Mouse (Mus musculus): ENCODE measurements at regions not wholly inside any gene's neighbourhood (a gene's known extent, or its start where the extent isn't known, plus 50 kb on each side); places are given as distances from the start of the nearest gene placed in this dataset.

DNA sequence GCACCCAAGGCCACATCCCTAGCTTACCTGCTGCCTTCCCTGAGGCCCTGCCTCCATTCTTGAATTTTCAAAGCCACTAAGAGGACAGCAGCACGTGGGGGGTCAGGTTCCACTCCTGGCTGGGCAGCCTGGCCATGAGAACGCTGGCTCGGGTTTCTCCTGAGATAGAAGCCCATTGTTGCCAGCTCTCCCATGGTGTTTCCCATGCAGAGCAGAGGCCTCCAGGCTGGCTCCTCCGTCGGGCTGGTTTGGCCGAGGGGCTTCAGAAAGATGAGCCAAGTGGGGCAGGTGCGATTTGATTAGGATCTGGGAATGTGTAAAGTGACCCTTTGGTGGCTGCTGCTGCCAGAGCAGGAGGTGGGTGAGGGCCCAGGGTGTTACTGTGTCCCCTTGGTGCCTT lies 87.8 kb upstream of the Otos start:
- H3K27me3 ChIP-seq (ENCODE audit: control insufficient read depth, insufficient read depth, low read depth, low read length), result no peaks in the 10 kb centered on the region; the same call in 1 of the 2 replicates

DNA sequence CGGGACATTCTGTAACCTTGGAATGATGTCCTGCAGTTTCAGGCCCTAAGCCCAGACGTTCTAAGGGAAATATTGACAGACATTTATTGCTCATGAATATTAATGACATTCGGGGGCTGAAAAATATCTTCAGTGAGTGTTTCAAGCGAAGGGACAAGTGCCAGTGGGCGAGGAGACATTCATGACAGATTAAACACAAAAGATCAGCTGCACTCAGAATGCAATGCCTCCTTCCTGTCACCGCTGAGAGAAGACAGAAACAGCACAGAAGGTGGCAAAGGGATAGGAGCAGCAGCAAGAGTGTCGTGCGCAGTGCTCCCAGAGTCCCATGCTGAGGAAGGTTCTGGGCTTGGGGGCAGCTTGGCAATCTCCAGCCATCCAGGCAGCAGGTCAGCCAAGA lies 85.1 kb upstream of the Otos start:
- H3K27me3 ChIP-seq (ENCODE audit: control insufficient read depth, insufficient read depth, low read depth, low read length), result no peaks in the 10 kb centered on the region; the same call in 1 of the 2 replicates
- H3K36me3 ChIP-seq (ENCODE audit: control insufficient read depth, insufficient read depth, low read length), result no peaks in the 10 kb centered on the region
- H3K4me3 ChIP-seq (ENCODE audit: low read length), result no peak overlapping the region
- no peak for ATAC-seq (ENCODE audit: low read depth)
- H3K9me3 ChIP-seq (ENCODE audit: control insufficient read depth, low read length), result no peaks in the 10 kb centered on the region
- H3K4me1 ChIP-seq (replicated peaks; ENCODE audit: control insufficient read depth, insufficient read depth, low read length), result no peaks in the 10 kb centered on the region
- WGBS, result 58% methylated on average over 8 of the region's 8 CpGs
- H3K9ac ChIP-seq (ENCODE audit: low read length), result no peak overlapping the region
- no peak overlapping the region for H3K4me2 ChIP-seq (ENCODE audit: low read depth, low read length)
- no peak overlapping the region for H3K27ac ChIP-seq (ENCODE audit: low read length)

More for the DNA sequence above, 87.8 kb upstream of the Otos start:
- Histone ChIP-seq H3K4me3 (ENCODE audit: low read length) (no peak overlapping the region), H3K36me3 (ENCODE audit: control insufficient read depth, insufficient read depth, low read length) (no peaks in the 10 kb centered on the region), H3K9ac (ENCODE audit: low read length) (no peak overlapping the region), H3K4me2 (ENCODE audit: low read depth, low read length) (no peak overlapping the region), H3K4me1 (replicated peaks; ENCODE audit: control insufficient read depth, insufficient read depth, low read length) (no peaks in the 10 kb centered on the region), H3K27ac (ENCODE audit: low read length) (no peak overlapping the region), H3K9me3 (ENCODE audit: control insufficient read depth, low read length) (no peaks in the 10 kb centered on the region)
- no peak for ATAC-seq (ENCODE audit: low read depth)
- 35% methylated on average over 7 of the region's 7 CpGs for WGBS

GRCm38 (mm10) chr1:92731353-92732282 lies 83.0 kb upstream of the Otos start:
- ATAC-seq (ENCODE audit: low read depth), result no peak
- Histone ChIP-seq H3K27me3 (ENCODE audit: control insufficient read depth, insufficient read depth, low read depth, low read length) (no peaks in the 10 kb centered on the region), H3K9me3 (ENCODE audit: control insufficient read depth, low read length) (no peaks in the 10 kb centered on the region), H3K27ac (ENCODE audit: low read length) (no peak overlapping the region), H3K4me1 (replicated peaks; ENCODE audit: control insufficient read depth, insufficient read depth, low read length) (no peaks in the 10 kb centered on the region), H3K4me2 (ENCODE audit: low read depth, low read length) (no peak overlapping the region), H3K9ac (ENCODE audit: low read length) (no peak overlapping the region), H3K4me3 (ENCODE audit: low read length) (no peak overlapping the region), H3K36me3 (ENCODE audit: control insufficient read depth, insufficient read depth, low read length) (no peaks in the 10 kb centered on the region)
- WGBS, result 74% methylated on average over 11 of the region's 11 CpGs

- 67% methylated on average over 6 of the region's 6 CpGs for WGBS
- no peak for ATAC-seq (ENCODE audit: low read depth)
- Histone ChIP-seq H3K9ac (ENCODE audit: low read length) (no peak overlapping the region), H3K4me1 (replicated peaks; ENCODE audit: control insufficient read depth, insufficient read depth, low read length) (no peaks in the 10 kb centered on the region), H3K4me2 (ENCODE audit: low read depth, low read length) (no peak overlapping the region), H3K36me3 (ENCODE audit: control insufficient read depth, insufficient read depth, low read length) (no peaks in the 10 kb centered on the region), H3K9me3 (ENCODE audit: control insufficient read depth, low read length) (no peaks in the 10 kb centered on the region), H3K27ac (ENCODE audit: low read length) (no peak overlapping the region), H3K27me3 (ENCODE audit: control insufficient read depth, insufficient read depth, low read depth, low read length) (no peaks in the 10 kb centered on the region), H3K4me3 (ENCODE audit: low read length) (no peak overlapping the region)
Observed at GRCm38 (mm10) chr1:92730576-92730975, 81.9 kb upstream of the Otos start.

DNA sequence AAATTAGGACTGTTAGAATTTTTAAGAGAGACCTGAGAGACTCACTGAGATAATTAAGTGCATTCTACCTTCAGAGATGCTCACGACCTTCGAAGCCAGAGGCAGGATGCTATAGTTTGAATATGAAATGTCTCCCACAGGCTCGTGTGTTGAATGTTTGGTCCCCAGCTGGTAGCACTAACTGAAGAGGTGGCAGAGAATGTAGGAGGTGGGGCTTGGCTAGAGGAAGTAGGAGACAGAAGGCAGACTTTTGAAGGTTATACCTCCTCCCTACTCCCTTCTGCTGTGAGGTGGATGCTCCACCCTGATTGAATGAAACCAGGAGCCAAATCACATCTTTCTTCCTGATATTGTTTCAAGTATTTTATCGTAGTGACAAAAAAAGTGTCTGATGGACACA lies 79.3 kb upstream of the Otos start:
- Histone ChIP-seq H3K9ac (ENCODE audit: low read length) (no peak overlapping the region), H3K4me1 (replicated peaks; ENCODE audit: control insufficient read depth, insufficient read depth, low read length) (no peaks in the 10 kb centered on the region), H3K4me3 (ENCODE audit: low read length) (no peak overlapping the region), H3K9me3 (ENCODE audit: control insufficient read depth, low read length) (no peaks in the 10 kb centered on the region), H3K27me3 (ENCODE audit: control insufficient read depth, insufficient read depth, low read depth, low read length) (no peaks in the 10 kb centered on the region), H3K4me2 (ENCODE audit: low read depth, low read length) (no peak overlapping the region), H3K27ac (ENCODE audit: low read length) (no peak overlapping the region), H3K36me3 (ENCODE audit: control insufficient read depth, insufficient read depth, low read length) (no peaks in the 10 kb centered on the region)
- WGBS, result 56% methylated on average over 4 of the region's 4 CpGs
- no peak for ATAC-seq (ENCODE audit: low read depth)

DNA sequence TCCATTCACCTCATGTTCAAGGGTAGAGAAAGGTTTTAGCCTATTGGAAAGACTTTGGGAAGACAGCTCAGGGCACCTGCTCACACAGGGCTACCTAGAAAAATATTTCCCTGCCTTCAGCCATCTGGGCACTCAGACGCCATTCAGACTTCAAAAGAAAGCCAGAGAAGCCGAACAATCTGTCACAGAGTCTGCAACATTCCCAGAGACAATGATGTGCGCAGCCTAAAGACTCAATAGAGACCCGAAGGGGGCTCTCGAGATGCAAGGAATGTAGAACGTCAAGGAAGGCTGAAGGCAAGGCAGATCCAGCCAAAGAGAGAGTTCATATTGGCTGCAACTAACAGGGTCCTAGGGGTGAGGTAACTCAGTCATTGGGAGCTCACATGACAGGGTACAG lies 78.7 kb upstream of the Otos start:
- H3K27me3 ChIP-seq (ENCODE audit: control insufficient read depth, insufficient read depth, low read depth, low read length), result no peaks in the 10 kb centered on the region
- no peak for ATAC-seq (ENCODE audit: low read depth)

DNA sequence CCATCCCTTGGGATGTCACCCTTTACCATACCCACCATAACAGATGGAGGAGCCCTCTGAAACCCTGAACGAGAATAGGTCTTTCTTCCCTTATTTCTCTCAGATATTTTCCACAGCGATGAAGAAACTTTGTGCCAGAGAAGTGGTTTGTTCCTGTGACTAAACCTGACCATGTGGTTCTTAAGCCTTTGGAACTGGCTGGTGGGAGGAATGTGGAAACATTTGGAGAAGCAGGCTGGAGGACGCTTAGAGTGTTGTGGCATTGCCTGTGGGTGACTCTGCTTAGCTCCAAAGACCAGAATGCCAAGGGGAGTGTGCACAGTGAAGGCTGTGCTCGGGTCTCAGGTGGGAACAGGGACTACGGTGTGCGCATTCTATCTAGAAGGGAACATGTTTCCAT lies 77.7 kb upstream of the Otos start:
- no peaks in the 10 kb centered on the region for H3K27me3 ChIP-seq (ENCODE audit: control insufficient read depth, insufficient read depth, low read depth, low read length)
- H3K4me3 ChIP-seq (ENCODE audit: low read length), result no peak overlapping the region
- no peak for ATAC-seq (ENCODE audit: low read depth)
- no peak overlapping the region for H3K4me2 ChIP-seq (ENCODE audit: low read depth, low read length)
- H3K4me1 ChIP-seq (replicated peaks; ENCODE audit: control insufficient read depth, insufficient read depth, low read length), result no peaks in the 10 kb centered on the region
- no peak overlapping the region for H3K9ac ChIP-seq (ENCODE audit: low read length)
- H3K9me3 ChIP-seq (ENCODE audit: control insufficient read depth, low read length), result no peaks in the 10 kb centered on the region
- H3K36me3 ChIP-seq (ENCODE audit: control insufficient read depth, insufficient read depth, low read length), result no peaks in the 10 kb centered on the region
- no peak overlapping the region for H3K27ac ChIP-seq (ENCODE audit: low read length)
- 71% methylated on average over 6 of the region's 6 CpGs for WGBS

More for the DNA sequence above, 78.7 kb upstream of the Otos start:
- Histone ChIP-seq H3K9me3 (ENCODE audit: control insufficient read depth, low read length) (no peaks in the 10 kb centered on the region), H3K9ac (ENCODE audit: low read length) (no peak overlapping the region), H3K36me3 (ENCODE audit: control insufficient read depth, insufficient read depth, low read length) (no peaks in the 10 kb centered on the region), H3K4me1 (replicated peaks; ENCODE audit: control insufficient read depth, insufficient read depth, low read length) (no peaks in the 10 kb centered on the region), H3K4me2 (ENCODE audit: low read depth, low read length) (no peak overlapping the region), H3K4me3 (ENCODE audit: low read length) (no peak overlapping the region), H3K27ac (ENCODE audit: low read length) (no peak overlapping the region)
- WGBS, result 56% methylated on average over 6 of the region's 6 CpGs

DNA sequence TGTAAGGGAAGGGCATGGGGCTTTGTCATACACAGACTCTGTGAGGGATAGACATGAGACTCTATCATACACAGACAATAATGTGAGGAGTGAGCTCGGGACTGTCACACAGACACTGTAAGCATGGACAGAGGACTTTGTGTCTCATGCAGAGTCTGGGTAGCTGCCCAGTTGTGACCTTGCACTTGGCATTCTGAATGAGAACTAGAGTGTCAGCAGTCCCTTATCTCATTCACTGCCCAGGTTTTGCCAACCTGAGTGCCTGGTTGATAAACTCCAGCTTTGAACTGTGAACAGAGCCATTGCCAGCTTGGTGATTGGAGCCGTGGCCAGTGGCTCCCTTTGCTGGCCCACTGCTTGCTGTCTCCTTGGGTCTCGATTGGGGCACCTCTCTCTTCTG lies 75.5 kb upstream of the Otos start:
- ATAC-seq (ENCODE audit: low read depth), result no peak

DNA sequence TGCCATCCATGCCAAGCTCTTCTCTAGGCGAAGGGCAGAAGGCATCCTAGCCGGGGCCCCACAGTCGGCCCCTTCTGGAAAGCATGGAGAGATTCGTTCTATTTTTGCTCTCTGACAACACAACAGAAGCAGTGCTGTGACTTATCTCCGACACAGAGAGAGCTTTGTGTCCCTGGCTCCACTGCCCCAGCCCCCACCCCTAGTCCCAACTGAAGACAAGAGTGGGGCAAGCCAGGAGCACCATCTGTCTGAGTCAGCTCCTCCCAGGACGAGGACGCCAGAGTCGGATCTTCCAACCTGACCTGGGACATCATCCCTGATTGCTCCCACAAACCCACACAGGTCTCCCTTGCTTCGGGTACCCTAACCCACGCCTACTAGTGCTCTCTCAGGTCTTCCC lies 71.9 kb upstream of the Otos start:
- no peak overlapping the region for H3K27ac ChIP-seq (ENCODE audit: low read length)
- 52% methylated on average over 10 of the region's 10 CpGs for WGBS
- no peak for ATAC-seq (ENCODE audit: low read depth)

More for the DNA sequence above, 75.5 kb upstream of the Otos start:
- no peak overlapping the region for H3K9ac ChIP-seq (ENCODE audit: low read length)
- H3K4me2 ChIP-seq (ENCODE audit: low read depth, low read length), result no peak overlapping the region
- no peak overlapping the region for H3K4me3 ChIP-seq (ENCODE audit: low read length)
- no peaks in the 10 kb centered on the region for H3K36me3 ChIP-seq (ENCODE audit: control insufficient read depth, insufficient read depth, low read length)
- WGBS, result 67% methylated on average over 3 of the region's 3 CpGs
- H3K27me3 ChIP-seq (ENCODE audit: control insufficient read depth, insufficient read depth, low read depth, low read length), result no peaks in the 10 kb centered on the region
- H3K4me1 ChIP-seq (replicated peaks; ENCODE audit: control insufficient read depth, insufficient read depth, low read length), result no peaks in the 10 kb centered on the region
- H3K9me3 ChIP-seq (ENCODE audit: control insufficient read depth, low read length), result no peaks in the 10 kb centered on the region
- H3K27ac ChIP-seq (ENCODE audit: low read length), result no peak overlapping the region

More for the DNA sequence above, 71.9 kb upstream of the Otos start:
- Histone ChIP-seq H3K4me2 (ENCODE audit: low read depth, low read length) (no peak overlapping the region), H3K9me3 (ENCODE audit: control insufficient read depth, low read length) (no peaks in the 10 kb centered on the region), H3K27me3 (ENCODE audit: control insufficient read depth, insufficient read depth, low read depth, low read length) (no peaks in the 10 kb centered on the region), H3K9ac (ENCODE audit: low read length) (no peak overlapping the region), H3K4me1 (replicated peaks; ENCODE audit: control insufficient read depth, insufficient read depth, low read length) (no peaks in the 10 kb centered on the region), H3K4me3 (ENCODE audit: low read length) (no peak overlapping the region), H3K36me3 (ENCODE audit: control insufficient read depth, insufficient read depth, low read length) (no peaks in the 10 kb centered on the region)

Data from lung, embryonic 16.5 days (tissue).